Mouse (Mus musculus) bone marrow, adult 2 months (tissue): ENCODE measurements at regions not wholly inside any gene's neighbourhood (a gene's known extent, or its start where the extent isn't known, plus 50 kb on each side); places are given as distances from the start of the nearest gene placed in this dataset.

Source experiments
- CTCF ChIP-seq: fragments of 200-500 bp; IDR thresholded peaks from 2 replicates; pipeline ENCODE4 v1.5.1; 2011; ENCODE audit warnings: low read length, control low read depth; ENCODE audit not compliant: control insufficient read depth, insufficient read depth
- POLR2A ChIP-seq: fragments of 200-500 bp; IDR thresholded peaks from 2 replicates; pipeline ENCODE4 v1.6.1; 2011; ENCODE audit warnings: low read depth, mild to moderate bottlenecking, control low read depth, low read length, borderline replicate concordance; ENCODE audit not compliant: control insufficient read depth

DNA sequence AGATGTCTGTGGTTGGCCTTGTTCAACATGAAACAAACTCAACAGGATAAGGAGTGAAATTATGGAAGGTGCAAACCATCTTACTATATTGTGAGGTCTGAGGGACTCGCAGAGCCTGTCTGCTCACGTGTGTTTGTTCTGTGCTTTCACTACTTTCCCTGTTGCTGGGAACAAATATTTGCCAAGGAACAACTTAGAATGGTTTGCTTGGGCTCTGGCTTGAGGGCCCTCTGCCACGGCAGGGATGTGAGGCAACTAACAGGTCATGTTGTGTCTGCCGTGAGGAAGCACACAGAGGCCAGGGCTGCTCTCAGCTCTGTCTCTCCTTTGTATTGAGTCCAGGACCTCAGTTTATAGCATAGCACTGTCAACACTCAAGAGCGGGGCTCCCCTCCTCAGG lies 69.4 kb upstream of the Ccdc39 start:
- TF ChIP-seq CTCF: no peak
- no peak for TF ChIP-seq POLR2A
